ENCODE assay signal across 10 mouse cellular contexts in the genomic region with DNA sequence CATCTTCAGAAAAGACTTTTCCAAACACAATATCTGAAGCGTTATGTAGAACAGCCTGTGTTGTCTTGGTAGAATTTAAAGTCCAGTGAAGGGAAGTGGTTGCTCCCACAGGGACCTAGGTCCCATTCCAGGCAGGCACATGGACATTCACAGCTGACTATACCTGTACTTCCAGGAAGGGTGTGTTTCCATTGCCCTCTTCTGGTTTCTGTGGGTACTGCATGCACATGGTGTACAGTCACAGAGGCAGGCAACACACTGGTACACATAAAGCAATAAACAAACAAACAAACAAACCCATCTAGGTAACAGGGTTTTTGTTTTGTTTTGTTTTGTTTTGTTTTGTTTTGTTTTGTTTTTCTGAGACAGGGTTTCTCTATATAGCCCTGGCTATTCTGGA. TPM values are rescaled to one million over a fixed set of nuclear protein-coding genes. Genes with fewer than 3 reads are reported as not detected.
A peak's percentile ranks its signal among the peaks of the same experiment; 100 is the strongest.
DNase-seq lines count a peak whose midpoint lies in the region; TF ChIP-seq lines count a peak whose summit lies in the region.
"Had no signal": no experiment of that assay in that cellular context is flagged by ENCODE, and none has a peak within 500 bp of the region (broad histone marks: within the 10 kb centered on the region; RNA-seq: fewer than 3 reads in every experiment).

No protein-coding gene starts in this region.

- TF ChIP-seq POLR2A in lung, adult 2 months (IDR thresholded peaks at IDR 0.05; ENCODE audit: borderline replicate concordance, extremely low read depth, low read depth, low read length): no peak
- TF ChIP-seq POLR2A in bone marrow macrophage, adult 2 months (IDR thresholded peaks at IDR 0.05; ENCODE audit: borderline replicate concordance, low read depth, low read length): no peak

- intact Hi-C loops in left cerebral cortex, postnatal 36 days (cut with DNase I): no loop called here

- TF ChIP-seq CTCF in lung, adult 2 months (IDR thresholded peaks at IDR 0.05; ENCODE audit: insufficient read depth, low read length): 0 out of 2 replicates have a peak, but pooled peaks have one; percentile 18
- TF ChIP-seq CTCF in bone marrow macrophage, adult 2 months (IDR thresholded peaks at IDR 0.05; ENCODE audit: low read depth, low read length): peak; percentile 42; the same call in 1 of the 2 replicates

- WGBS in lung, adult 2 months: 95% methylated on average over 1 of the region's 1 CpGs

- DNase-seq in embryo, embryonic 10 days (ENCODE audit: low spot score): peak; percentile 52
- DNase-seq in embryo, embryonic 11 days: no peak
- no peak for DNase-seq in lung, adult 2 months
- no peak for DNase-seq in lung, postnatal 25 days (ENCODE audit: low spot score)
- DNase-seq in retina, embryonic 14.5 days (ENCODE audit: low spot score): peak; percentile 51
- no peak for DNase-seq in gastrocnemius, postnatal 4 days (ENCODE audit: low spot score in 2 of 2)
- DNase-seq in left cerebral cortex, postnatal 36 days (ENCODE audit: low spot score in 2 of 2): no peak
- DNase-seq: liver, embryonic 13.5 days had no signal

- H3K27ac ChIP-seq in bone marrow macrophage, adult 2 months (ENCODE audit: insufficient read depth, low read depth, low read length): no peak overlapping the region
- H3K27ac ChIP-seq: liver, embryonic 13.5 days; neural tube, embryonic 12.5 days had no signal

- H3K4me1 ChIP-seq in lung, adult 2 months (ENCODE audit: control insufficient read depth, insufficient read depth, low read length): no peaks in the 10 kb centered on the region
- peaks cover 9% of the 10 kb centered on the region for H3K4me1 ChIP-seq in bone marrow macrophage, adult 2 months (ENCODE audit: control insufficient read depth, insufficient read depth, low read length)
- H3K4me1 ChIP-seq: liver, embryonic 13.5 days; neural tube, embryonic 12.5 days had no signal

- H3K4me3 ChIP-seq in lung, adult 2 months (replicated peaks; ENCODE audit: extremely low read depth, low read depth, low read length): no peak overlapping the region
- H3K4me3 ChIP-seq in bone marrow macrophage, adult 2 months (ENCODE audit: insufficient read depth, low read length): no peak overlapping the region
- H3K4me3 ChIP-seq: liver, embryonic 13.5 days; neural tube, embryonic 12.5 days had no signal

RNA-seq across cellular contexts. Expression of gene Flt1, which starts 7.9 kb away (rescaled TPM):
- 32.5 and 33.3 TPM in 2 replicates for polyA plus RNA-seq in lung, adult 2 months (2012; rRNA removed)
- polyA plus RNA-seq in bone marrow macrophage, adult 2 months (2012; ENCODE audit: insufficient read depth, insufficient read length, missing spikeins): 0.19 and 0.21 TPM in 2 replicates
- 10 to 100 TPM; 17.5 to 18.2 TPM for total RNA-seq in gastrocnemius, postnatal 4 days (2021)
- 10 to 100 TPM; 30.5 to 41.9 TPM for total RNA-seq in left cerebral cortex, postnatal 36 days (2021)

Comparison
In these comparisons a context has a peak if more than half of its experiments do, and no peak if none do; other contexts are left out.
1. DNase-seq: peak in embryo, embryonic 10 days (single experiment) and retina, embryonic 14.5 days (single experiment); none in embryo, embryonic 11 days (single experiment), lung, adult 2 months (single experiment), lung, postnatal 25 days (single experiment), gastrocnemius, postnatal 4 days (0 of 2) and left cerebral cortex, postnatal 36 days (0 of 2).